12 mouse cellular contexts compared by ENCODE assay signal in genomic region chr4:107458907-107459306, GRCm38 (mm10). TPM values are rescaled to one million over a fixed set of nuclear protein-coding genes. Genes with fewer than 3 reads are reported as not detected.
DNase-seq lines count a peak whose midpoint lies in the region; ATAC-seq lines count a peak whose summit lies in the region.
"Had no signal": no experiment of that assay in that cellular context is flagged by ENCODE, and none has a peak within 500 bp of the region (broad histone marks: within the 10 kb centered on the region; RNA-seq: fewer than 3 reads in every experiment).

No protein-coding gene starts in this region.

- WGBS in hindbrain, embryonic 10.5 days = 90% methylated on average over 17 of the region's 17 CpGs
- WGBS in hindbrain, embryonic 11.5 days = 89% methylated on average over 17 of the region's 17 CpGs
- 35% methylated on average over 17 of the region's 17 CpGs for WGBS in liver, embryonic 11.5 days
- 69% methylated on average over 17 of the region's 17 CpGs for WGBS in stomach, embryonic 15.5 days
- WGBS in forebrain, embryonic 15.5 days = 89% methylated on average over 17 of the region's 17 CpGs

- no peak overlapping the region for H3K4me3 ChIP-seq in hindbrain, embryonic 10.5 days
- H3K4me3 ChIP-seq in hindbrain, embryonic 11.5 days (ENCODE audit: low read depth, low read length) = no peak overlapping the region
- no peak overlapping the region for H3K4me3 ChIP-seq in liver, embryonic 11.5 days (ENCODE audit: low read depth, low read length)
- H3K4me3 ChIP-seq in stomach, embryonic 15.5 days (replicated peaks) = no peak overlapping the region
- no peak overlapping the region for H3K4me3 ChIP-seq in forebrain, embryonic 15.5 days
- H3K4me3 ChIP-seq: layer of hippocampus, adult 2 months had no signal

- no peak overlapping the region for H3K9ac ChIP-seq in hindbrain, embryonic 11.5 days (ENCODE audit: low read depth, low read length)
- 0 out of 2 replicates have a peak overlapping the region, but pooled peaks have one; percentile 3 for H3K9ac ChIP-seq in liver, embryonic 11.5 days (ENCODE audit: low read depth, low read length)
- H3K9ac ChIP-seq in stomach, embryonic 15.5 days = no peak overlapping the region
- H3K9ac ChIP-seq in forebrain, embryonic 15.5 days (replicated peaks) = no peak overlapping the region

- no peak overlapping the region for H3K4me2 ChIP-seq in hindbrain, embryonic 11.5 days (replicated peaks; ENCODE audit: low read depth, low read length)
- H3K4me2 ChIP-seq in liver, embryonic 11.5 days = peak overlapping the region; percentile 38
- H3K4me2 ChIP-seq in stomach, embryonic 15.5 days = no peak overlapping the region
- no peak overlapping the region for H3K4me2 ChIP-seq in forebrain, embryonic 15.5 days (replicated peaks)

- peaks cover 31% of the 10 kb centered on the region for H3K4me1 ChIP-seq in hindbrain, embryonic 10.5 days (replicated peaks)
- 0 out of 2 replicates have a peak, but pooled peaks cover 2% of the 10 kb centered on the region for H3K4me1 ChIP-seq in hindbrain, embryonic 11.5 days (replicated peaks; ENCODE audit: control insufficient read depth, insufficient read depth, low read length)
- H3K4me1 ChIP-seq in liver, embryonic 11.5 days (replicated peaks; ENCODE audit: control insufficient read depth, insufficient read depth, low read length) = peaks cover 19% of the 10 kb centered on the region
- H3K4me1 ChIP-seq in stomach, embryonic 15.5 days = peaks cover 7% of the 10 kb centered on the region; the same call in 1 of the 2 replicates
- no peaks in the 10 kb centered on the region for H3K4me1 ChIP-seq in forebrain, embryonic 15.5 days

- H3K9me3 ChIP-seq in hindbrain, embryonic 10.5 days = no peaks in the 10 kb centered on the region
- H3K9me3 ChIP-seq in hindbrain, embryonic 11.5 days (ENCODE audit: control insufficient read depth, low read length) = no peaks in the 10 kb centered on the region
- no peaks in the 10 kb centered on the region for H3K9me3 ChIP-seq in liver, embryonic 11.5 days (ENCODE audit: control insufficient read depth, low read length)
- no peaks in the 10 kb centered on the region for H3K9me3 ChIP-seq in stomach, embryonic 15.5 days
- no peaks in the 10 kb centered on the region for H3K9me3 ChIP-seq in forebrain, embryonic 15.5 days
- H3K9me3 ChIP-seq: limb, embryonic 13.5 days had no signal

- peak overlapping the region; percentile 10; the same call in 1 of the 2 replicates for H3K27ac ChIP-seq in hindbrain, embryonic 10.5 days
- H3K27ac ChIP-seq in hindbrain, embryonic 11.5 days (ENCODE audit: low read depth, low read length) = no peak overlapping the region
- 0 out of 2 replicates have a peak overlapping the region, but pooled peaks have one; percentile 47 for H3K27ac ChIP-seq in liver, embryonic 11.5 days (ENCODE audit: low read depth, low read length)
- H3K27ac ChIP-seq in stomach, embryonic 15.5 days = no peak overlapping the region
- H3K27ac ChIP-seq in forebrain, embryonic 15.5 days (replicated peaks) = no peak overlapping the region
- H3K27ac ChIP-seq: layer of hippocampus, adult 2 months had no signal

- DNase-seq in hindbrain, embryonic 10.5 days (ENCODE audit: low spot score) = no peak
- no peak for DNase-seq in hindbrain, embryonic 11.5 days (ENCODE audit: low spot score)
- DNase-seq in adrenal gland, postnatal 25 days = peak; percentile 37
- DNase-seq in liver, embryonic 11.5 days (ENCODE audit: low spot score) = no peak
- DNase-seq in left cerebral cortex, adult 18-20 months (ENCODE audit: low spot score in 2 of 2) = no peak
- no peak for DNase-seq in kidney, postnatal 14 days
- DNase-seq: cerebellum, postnatal 14 days; thymus, postnatal 25 days had no signal

- no peak for ATAC-seq in hindbrain, embryonic 11.5 days (ENCODE audit: low FRiP score)
- peak; percentile 95 for ATAC-seq in liver, embryonic 11.5 days (replicated peaks; ENCODE audit: low FRiP score)
- peak; percentile 78 for ATAC-seq in stomach, embryonic 15.5 days (ENCODE audit: insufficient read depth, low FRiP score, low read depth)
- ATAC-seq in forebrain, embryonic 15.5 days (replicated peaks) = no peak

- no peaks in the 10 kb centered on the region for H3K36me3 ChIP-seq in hindbrain, embryonic 10.5 days
- H3K36me3 ChIP-seq in hindbrain, embryonic 11.5 days (ENCODE audit: control insufficient read depth, insufficient read depth, low read length) = no peaks in the 10 kb centered on the region
- no peaks in the 10 kb centered on the region for H3K36me3 ChIP-seq in liver, embryonic 11.5 days (ENCODE audit: control insufficient read depth, insufficient read depth, low read length)
- no peaks in the 10 kb centered on the region for H3K36me3 ChIP-seq in stomach, embryonic 15.5 days
- no peaks in the 10 kb centered on the region for H3K36me3 ChIP-seq in forebrain, embryonic 15.5 days
- H3K36me3 ChIP-seq: limb, embryonic 13.5 days had no signal

- peaks cover 4% of the 10 kb centered on the region; the same call in 1 of the 2 replicates for H3K27me3 ChIP-seq in hindbrain, embryonic 10.5 days (ENCODE audit: insufficient read depth, poor library complexity, severe bottlenecking)
- no peaks in the 10 kb centered on the region for H3K27me3 ChIP-seq in hindbrain, embryonic 11.5 days (ENCODE audit: control insufficient read depth, insufficient read depth, low read length)
- H3K27me3 ChIP-seq in liver, embryonic 11.5 days (replicated peaks; ENCODE audit: control insufficient read depth, insufficient read depth, low read length) = no peaks in the 10 kb centered on the region; the same call in none of the 2 replicates
- H3K27me3 ChIP-seq in stomach, embryonic 15.5 days (replicated peaks) = no peaks in the 10 kb centered on the region
- no peaks in the 10 kb centered on the region for H3K27me3 ChIP-seq in forebrain, embryonic 15.5 days

RNA-seq across cellular contexts. Expression of gene Glis1, which starts 24.5 kb away (rescaled TPM):
- 2.9 and 6.3 TPM in 2 replicates for polyA plus RNA-seq in hindbrain, embryonic 10.5 days (2016; fragmentation: Nextera tagmentation; extraction: Ambion mirVana)
- 4.0 and 6.3 TPM in 2 replicates for polyA plus RNA-seq in hindbrain, embryonic 11.5 days (2014; fragmentation: Nextera tagmentation; extraction: Ambion mirVana)
- 0.79 TPM in 1 of 2 replicates, not detected in the other for total RNA-seq in adrenal gland, postnatal 25 days (2021)
- 1.2 and 1.5 TPM in 2 replicates for polyA plus RNA-seq in liver, embryonic 11.5 days (2014; fragmentation: Nextera tagmentation; extraction: Ambion mirVana)
- 0.49 and 1.1 TPM in 2 replicates for polyA plus RNA-seq in stomach, embryonic 15.5 days (2015; fragmentation: Nextera tagmentation; extraction: Ambion mirVana)
- under 1 TPM; 0.93 to 0.94 TPM for total RNA-seq in left cerebral cortex, adult 18-20 months (2021)
- polyA plus RNA-seq in forebrain, embryonic 15.5 days (2015; fragmentation: Nextera tagmentation; extraction: Ambion mirVana) = 0.95 and 1.3 TPM in 2 replicates

Comparison
In these comparisons a context has a peak if more than half of its experiments do, and no peak if none do; other contexts are left out.
1. H3K27ac ChIP-seq: peak in hindbrain, embryonic 10.5 days (single experiment) and liver, embryonic 11.5 days (single experiment); none in hindbrain, embryonic 11.5 days (single experiment), stomach, embryonic 15.5 days (single experiment) and forebrain, embryonic 15.5 days (single experiment).
2. ATAC-seq: peak in liver, embryonic 11.5 days (single experiment) and stomach, embryonic 15.5 days (single experiment); none in hindbrain, embryonic 11.5 days (single experiment) and forebrain, embryonic 15.5 days (single experiment).